Mouse (Mus musculus): ENCODE measurements around the gene 4930535I16Rik. TPM values are rescaled to one million over a fixed set of nuclear protein-coding genes. Genes with fewer than 3 reads are reported as not detected.

Gene 4930535I16Rik
- polyA plus RNA-seq, 1 experiment from 2014 or later: not detected

DNA sequence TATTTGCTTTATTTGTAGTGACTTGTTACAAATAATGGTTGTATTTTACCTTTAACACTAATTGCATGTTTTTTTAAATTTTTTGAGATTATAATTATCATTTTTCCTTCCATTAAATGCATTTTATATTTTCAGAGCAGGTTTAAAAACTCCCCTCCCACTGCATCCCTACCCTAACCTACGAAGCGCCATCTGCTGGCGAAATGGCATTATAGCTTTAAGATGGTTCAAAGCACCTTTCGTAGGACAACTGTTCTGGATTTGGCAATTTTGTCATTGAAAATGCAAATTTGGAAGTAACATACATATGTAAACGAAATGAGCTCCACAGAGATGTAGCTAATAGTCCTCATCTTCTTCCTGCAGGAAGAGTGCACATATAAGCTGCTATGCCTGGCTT is 19.1 kb downstream of the 4930535I16Rik start:
- Histone ChIP-seq H3K27ac (no peak overlapping the region), H3K36me3 (no peaks in the 10 kb centered on the region), H3K9me3 (no peaks in the 10 kb centered on the region), H3K4me3 (no peak overlapping the region), H3K27me3 (ENCODE audit: insufficient read depth, poor library complexity, severe bottlenecking) (no peaks in the 10 kb centered on the region; the same call in 1 of the 2 replicates), H3K4me1 (no peaks in the 10 kb centered on the region)
- WGBS: 12% methylated on average over 5 of the region's 5 CpGs
- DNase-seq (ENCODE audit: low spot score): no peak

DNA sequence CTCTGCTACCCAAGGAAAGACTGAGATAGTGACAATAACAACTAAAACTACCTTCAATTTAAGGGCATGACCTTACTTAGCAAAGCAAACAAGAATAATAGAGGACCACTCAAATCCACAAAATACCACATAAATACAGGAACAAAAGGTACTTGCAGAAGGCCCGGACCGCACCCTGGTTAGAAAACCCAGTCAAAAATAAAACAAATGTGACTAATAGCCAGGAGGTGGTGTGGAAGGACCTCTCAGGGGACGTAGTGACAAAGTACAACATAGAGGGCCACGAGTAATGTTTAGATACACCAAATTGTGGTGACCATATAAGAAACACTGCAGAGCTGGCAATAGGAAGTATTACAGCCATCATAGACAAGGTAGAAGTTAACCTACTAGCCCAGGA is 23.5 kb downstream of the 4930535I16Rik start:
- H3K36me3 ChIP-seq: no peaks in the 10 kb centered on the region
- DNase-seq (ENCODE audit: low spot score): no peak
- no peaks in the 10 kb centered on the region for H3K9me3 ChIP-seq
- 88% methylated on average over 4 of the region's 4 CpGs for WGBS
- H3K27ac ChIP-seq: no peak overlapping the region
- H3K27me3 ChIP-seq (ENCODE audit: insufficient read depth, poor library complexity, severe bottlenecking): no peaks in the 10 kb centered on the region; the same call in 1 of the 2 replicates
- no peaks in the 10 kb centered on the region for H3K4me1 ChIP-seq
- H3K4me3 ChIP-seq: no peak overlapping the region

DNA sequence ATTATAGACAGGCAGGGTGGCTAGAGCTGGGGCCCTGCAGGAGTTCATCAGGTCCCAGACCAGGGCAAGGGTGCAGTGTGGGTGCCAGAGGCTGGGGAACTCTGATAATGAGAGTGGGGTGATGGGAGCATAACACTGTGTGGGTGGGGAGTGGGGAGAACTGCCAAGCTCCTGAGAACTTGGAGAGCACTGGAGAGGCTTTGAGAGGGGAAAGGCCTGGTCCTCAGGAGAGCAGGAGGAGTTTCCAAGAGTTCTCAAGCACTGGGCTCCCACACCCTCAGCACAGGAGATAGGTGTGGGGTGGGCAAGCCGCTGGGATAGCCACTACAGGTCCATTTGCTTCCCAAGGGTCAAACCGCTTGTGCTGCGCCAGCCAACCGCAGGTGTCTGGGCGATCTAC is 24.1 kb downstream of the 4930535I16Rik start:
- 81% methylated on average over 5 of the region's 5 CpGs for WGBS
- no peak for DNase-seq (ENCODE audit: low spot score)

More for the DNA sequence above, 24.1 kb downstream of the 4930535I16Rik start:
- no peaks in the 10 kb centered on the region; the same call in 1 of the 2 replicates for H3K27me3 ChIP-seq (ENCODE audit: insufficient read depth, poor library complexity, severe bottlenecking)
- H3K4me3 ChIP-seq: no peak overlapping the region
- H3K9me3 ChIP-seq: no peaks in the 10 kb centered on the region
- no peaks in the 10 kb centered on the region for H3K36me3 ChIP-seq
- no peak overlapping the region for H3K27ac ChIP-seq
- no peaks in the 10 kb centered on the region for H3K4me1 ChIP-seq

Other genes with a start within 250 kb of the 4930535I16Rik start
- 57.4 and 58.9 TPM in 2 replicates for gene Macf1, start 233.7 kb downstream of the 4930535I16Rik start, polyA plus RNA-seq (2016; fragmentation: Nextera tagmentation; extraction: Ambion mirVana)
- gene Ndufs5, start 199.8 kb downstream of the 4930535I16Rik start, polyA plus RNA-seq (2016; fragmentation: Nextera tagmentation; extraction: Ambion mirVana): 453 and 498 TPM in 2 replicates
- 55.3 and 58.5 TPM in 2 replicates for gene Akirin1, start 167.7 kb downstream of the 4930535I16Rik start, polyA plus RNA-seq (2016; fragmentation: Nextera tagmentation; extraction: Ambion mirVana)
- gene Rhbdl2, start 130.1 kb downstream of the 4930535I16Rik start, polyA plus RNA-seq (2016; fragmentation: Nextera tagmentation; extraction: Ambion mirVana): 1.5 and 2.3 TPM in 2 replicates
- gene 4933427I04Rik, start 58.3 kb downstream of the 4930535I16Rik start, polyA plus RNA-seq (2016; fragmentation: Nextera tagmentation; extraction: Ambion mirVana): 0.06 TPM in 1 of 2 replicates, not detected in the other
- 66.7 and 74.4 TPM in 2 replicates for gene Mycbp, start 13.2 kb downstream of the 4930535I16Rik start, polyA plus RNA-seq (2016; fragmentation: Nextera tagmentation; extraction: Ambion mirVana)
- gene Rragc, start 576 bp downstream of the 4930535I16Rik start, polyA plus RNA-seq (2016; fragmentation: Nextera tagmentation; extraction: Ambion mirVana): 37.6 and 40.9 TPM in 2 replicates

Measured in heart, embryonic 10.5 days (tissue).